Mouse (Mus musculus): ENCODE measurements around the gene Hoxb4. TPM values are rescaled to one million over a fixed set of nuclear protein-coding genes. Genes with fewer than 3 reads are reported as not detected.
A peak's percentile ranks its signal among the peaks of the same experiment; 100 is the strongest.

Hoxb4 gene
- polyA plus RNA-seq, 1 experiment from 2014 or later, result 0.77 TPM

- Histone ChIP-seq H3K4me2 (no peak overlapping the region), H3K4me1 (ENCODE audit: control insufficient read depth, insufficient read depth, low read length) (peaks cover 8% of the 10 kb centered on the region; the same call in 1 of the 2 replicates), H3K9me3 (replicated peaks; ENCODE audit: control insufficient read depth, low read length) (no peaks in the 10 kb centered on the region), H3K4me3 (ENCODE audit: low read depth, low read length) (no peak overlapping the region), H3K27ac (ENCODE audit: low read depth, low read length) (no peak overlapping the region), H3K27me3 (ENCODE audit: control insufficient read depth, insufficient read depth, low read length) (peaks cover 96% of the 10 kb centered on the region), H3K9ac (ENCODE audit: low read depth, low read length) (no peak overlapping the region), H3K36me3 (ENCODE audit: control insufficient read depth, insufficient read depth, low read length) (no peaks in the 10 kb centered on the region)
- 4% methylated on average over 21 of the region's 21 CpGs for WGBS (ENCODE audit: insufficient replicate concordance)
- no peak for ATAC-seq (replicated peaks; ENCODE audit: insufficient number of reproducible peaks, low FRiP score, low TSS enrichment)
These were observed 28.8 kb upstream of the Hoxb4 start for GRCm38 (mm10) chr11:96289293-96289692.

GRCm38 (mm10) chr11:96289837-96290236, 28.2 kb upstream of the Hoxb4 start:
- no peak overlapping the region for H3K9ac ChIP-seq (ENCODE audit: low read depth, low read length)
- no peaks in the 10 kb centered on the region for H3K36me3 ChIP-seq (ENCODE audit: control insufficient read depth, insufficient read depth, low read length)
- H3K27ac ChIP-seq (ENCODE audit: low read depth, low read length), result no peak overlapping the region
- WGBS (ENCODE audit: insufficient replicate concordance), result 9% methylated on average over 6 of the region's 6 CpGs
- no peaks in the 10 kb centered on the region for H3K9me3 ChIP-seq (replicated peaks; ENCODE audit: control insufficient read depth, low read length)
- no peak overlapping the region for H3K4me3 ChIP-seq (ENCODE audit: low read depth, low read length)
- H3K4me2 ChIP-seq, result no peak overlapping the region
- H3K27me3 ChIP-seq (ENCODE audit: control insufficient read depth, insufficient read depth, low read length), result peaks cover 96% of the 10 kb centered on the region
- H3K4me1 ChIP-seq (ENCODE audit: control insufficient read depth, insufficient read depth, low read length), result peaks cover 6% of the 10 kb centered on the region; the same call in 1 of the 2 replicates
- ATAC-seq (replicated peaks; ENCODE audit: insufficient number of reproducible peaks, low FRiP score, low TSS enrichment), result no peak

DNA sequence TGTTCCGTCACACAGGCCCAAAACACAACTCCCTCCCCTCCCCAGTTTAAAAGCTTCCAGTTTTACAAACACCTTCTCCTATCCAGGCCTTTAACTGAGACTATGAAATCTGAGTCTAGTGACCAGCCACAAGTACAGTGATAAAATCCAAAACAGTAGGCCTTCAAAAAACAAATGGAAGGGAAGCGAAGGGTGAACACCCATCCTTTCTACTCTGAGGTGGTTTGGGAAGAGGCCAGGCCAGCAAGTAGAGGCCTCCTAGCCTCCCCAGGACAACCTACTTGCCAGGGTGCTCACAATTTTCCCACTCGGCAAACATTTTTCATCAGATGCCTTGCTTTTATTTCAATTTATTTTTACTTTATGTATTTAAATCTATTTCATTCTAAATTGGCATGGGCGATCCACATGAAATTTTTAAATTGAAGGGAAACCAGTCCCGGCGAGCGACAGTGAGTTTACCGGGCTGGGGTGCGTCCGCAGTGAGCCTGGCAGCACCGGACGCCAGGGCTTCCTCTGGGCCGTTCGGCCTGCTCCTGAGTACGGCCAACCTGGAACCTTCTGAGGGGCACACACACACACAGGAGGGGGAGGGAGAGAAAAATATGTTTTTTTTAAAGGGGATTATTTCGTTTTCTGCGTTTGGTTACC, 27.2 kb upstream of the Hoxb4 start:
- Histone ChIP-seq H3K9me3 (replicated peaks; ENCODE audit: control insufficient read depth, low read length) (no peaks in the 10 kb centered on the region), H3K27ac (ENCODE audit: low read depth, low read length) (no peak overlapping the region), H3K27me3 (ENCODE audit: control insufficient read depth, insufficient read depth, low read length) (peaks cover 97% of the 10 kb centered on the region), H3K36me3 (ENCODE audit: control insufficient read depth, insufficient read depth, low read length) (no peaks in the 10 kb centered on the region), H3K4me2 (no peak overlapping the region), H3K4me3 (ENCODE audit: low read depth, low read length) (no peak overlapping the region), H3K9ac (ENCODE audit: low read depth, low read length) (no peak overlapping the region), H3K4me1 (ENCODE audit: control insufficient read depth, insufficient read depth, low read length) (peaks cover 8% of the 10 kb centered on the region)
- no peak for ATAC-seq (replicated peaks; ENCODE audit: insufficient number of reproducible peaks, low FRiP score, low TSS enrichment)
- 6% methylated on average over 17 of the region's 17 CpGs for WGBS (ENCODE audit: insufficient replicate concordance)

DNA sequence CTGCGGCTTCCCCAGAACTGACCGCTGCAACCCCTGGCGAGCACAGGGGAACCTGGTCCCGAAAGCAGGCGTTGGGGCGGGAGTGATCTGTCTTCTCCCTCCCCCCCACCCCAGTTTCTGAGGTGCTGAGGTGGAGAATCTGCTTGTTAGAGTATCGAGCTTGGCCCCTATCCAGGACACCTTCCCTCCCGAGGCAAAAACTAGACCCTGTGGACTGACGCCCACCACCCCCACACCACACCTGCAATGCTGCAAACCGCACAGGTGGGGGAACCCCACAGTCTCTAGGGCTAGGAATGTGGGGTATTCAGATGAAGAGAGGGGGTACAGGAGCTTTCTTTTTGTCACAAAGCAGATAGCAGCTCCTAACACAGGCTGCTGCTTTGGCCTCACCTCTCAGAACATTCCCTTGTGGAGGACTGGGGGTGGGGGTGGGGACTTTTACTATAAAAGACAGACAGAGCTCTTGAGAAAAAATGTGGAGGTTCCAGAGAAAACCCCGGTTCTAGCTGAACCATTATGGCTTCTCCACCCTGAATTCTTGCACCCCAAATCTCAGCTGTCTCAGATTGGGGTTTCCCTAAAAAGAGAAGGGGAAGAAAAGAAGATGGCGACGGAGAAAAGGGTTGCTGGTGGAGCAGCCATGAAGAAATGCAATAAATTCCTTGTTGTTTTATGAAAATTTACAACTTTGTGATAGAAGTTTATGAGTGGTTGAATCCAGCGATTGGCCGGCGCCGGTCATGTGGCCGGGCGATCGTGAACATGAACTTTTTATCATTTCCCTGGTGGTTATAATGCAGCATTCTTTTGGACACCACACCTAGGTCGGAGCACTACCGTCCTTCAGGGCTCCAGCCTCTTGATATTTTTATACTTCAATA, 26.1 kb upstream of the Hoxb4 start, which contains the start of gene Hoxb6:
TSS of gene Hoxb6 (plus strand) at position 796 of the 884 bp plus-strand sequence.
- WGBS (ENCODE audit: insufficient replicate concordance), result 2% methylated on average over 22 of the region's 22 CpGs
- Histone ChIP-seq H3K27ac (ENCODE audit: low read depth, low read length) (no peak within 1 kb of the TSS), H3K4me2 (no peak within 1 kb of the TSS), H3K4me3 (ENCODE audit: low read depth, low read length) (peak within 1 kb of the TSS; percentile 8; the same call in 1 of the 2 replicates), H3K9me3 (replicated peaks; ENCODE audit: control insufficient read depth, low read length) (no peaks in the 10 kb centered on the region), H3K27me3 (ENCODE audit: control insufficient read depth, insufficient read depth, low read length) (peaks cover 97% of the 10 kb centered on the region), H3K36me3 (ENCODE audit: control insufficient read depth, insufficient read depth, low read length) (no peaks in the 10 kb centered on the region), H3K9ac (ENCODE audit: low read depth, low read length) (no peak within 1 kb of the TSS), H3K4me1 (ENCODE audit: control insufficient read depth, insufficient read depth, low read length) (peaks cover 4% of the 10 kb centered on the region; the same call in 1 of the 2 replicates)
- ATAC-seq (replicated peaks; ENCODE audit: insufficient number of reproducible peaks, low FRiP score, low TSS enrichment), result no peak

- Histone ChIP-seq H3K36me3 (ENCODE audit: control insufficient read depth, insufficient read depth, low read length) (no peaks in the 10 kb centered on the region), H3K9me3 (replicated peaks; ENCODE audit: control insufficient read depth, low read length) (no peaks in the 10 kb centered on the region), H3K27ac (ENCODE audit: low read depth, low read length) (no peak overlapping the region), H3K9ac (ENCODE audit: low read depth, low read length) (no peak overlapping the region), H3K4me3 (ENCODE audit: low read depth, low read length) (no peak overlapping the region), H3K4me1 (ENCODE audit: control insufficient read depth, insufficient read depth, low read length) (peaks cover 3% of the 10 kb centered on the region; the same call in 1 of the 2 replicates), H3K27me3 (ENCODE audit: control insufficient read depth, insufficient read depth, low read length) (peaks cover 97% of the 10 kb centered on the region), H3K4me2 (no peak overlapping the region)
- WGBS (ENCODE audit: insufficient replicate concordance), result 2% methylated on average over 12 of the region's 12 CpGs
- ATAC-seq (replicated peaks; ENCODE audit: insufficient number of reproducible peaks, low FRiP score, low TSS enrichment), result no peak
These were observed 25.3 kb upstream of the Hoxb4 start for GRCm38 (mm10) chr11:96292565-96293301.

DNA sequence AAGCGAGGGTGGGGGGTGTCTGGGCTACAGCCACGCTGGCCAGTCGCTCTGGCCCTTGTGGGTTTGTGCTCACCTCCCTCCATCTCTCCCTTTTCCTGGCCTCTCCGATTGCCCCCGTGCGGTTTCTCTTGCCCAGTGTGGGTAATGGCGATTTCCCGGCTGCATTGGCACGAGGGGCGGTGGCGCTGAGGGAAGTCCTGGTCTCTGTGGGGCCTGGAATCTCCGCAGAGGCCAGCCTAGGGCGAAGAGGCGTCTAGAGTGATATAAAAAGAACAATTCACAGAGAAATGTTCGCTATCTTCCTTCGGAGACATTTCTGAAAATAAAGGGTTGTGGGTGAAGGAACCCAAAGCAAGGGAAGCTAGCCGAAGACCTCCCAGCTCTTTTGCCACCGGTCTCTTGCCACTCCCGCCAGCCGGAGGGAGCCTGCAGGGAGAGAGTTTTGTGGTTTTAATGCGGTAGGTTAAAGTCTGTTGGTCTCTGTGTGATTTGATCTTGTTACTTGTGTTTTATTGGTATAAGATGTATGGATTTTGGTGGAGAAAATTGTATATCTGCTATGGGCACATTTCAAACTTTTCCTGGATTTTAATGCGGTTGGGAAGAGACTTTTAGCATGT, 24.7 kb upstream of the Hoxb4 start:
- Histone ChIP-seq H3K27ac (ENCODE audit: low read depth, low read length) (no peak overlapping the region), H3K4me3 (ENCODE audit: low read depth, low read length) (peak overlapping the region; percentile 8; the same call in 1 of the 2 replicates), H3K27me3 (ENCODE audit: control insufficient read depth, insufficient read depth, low read length) (peaks cover 97% of the 10 kb centered on the region), H3K36me3 (ENCODE audit: control insufficient read depth, insufficient read depth, low read length) (no peaks in the 10 kb centered on the region), H3K4me2 (no peak overlapping the region), H3K9me3 (replicated peaks; ENCODE audit: control insufficient read depth, low read length) (no peaks in the 10 kb centered on the region), H3K4me1 (ENCODE audit: control insufficient read depth, insufficient read depth, low read length) (peaks cover 3% of the 10 kb centered on the region; the same call in 1 of the 2 replicates), H3K9ac (ENCODE audit: low read depth, low read length) (no peak overlapping the region)
- under 1% methylated on average over 22 of the region's 22 CpGs for WGBS (ENCODE audit: insufficient replicate concordance)
- ATAC-seq (replicated peaks; ENCODE audit: insufficient number of reproducible peaks, low FRiP score, low TSS enrichment), result no peak

DNA sequence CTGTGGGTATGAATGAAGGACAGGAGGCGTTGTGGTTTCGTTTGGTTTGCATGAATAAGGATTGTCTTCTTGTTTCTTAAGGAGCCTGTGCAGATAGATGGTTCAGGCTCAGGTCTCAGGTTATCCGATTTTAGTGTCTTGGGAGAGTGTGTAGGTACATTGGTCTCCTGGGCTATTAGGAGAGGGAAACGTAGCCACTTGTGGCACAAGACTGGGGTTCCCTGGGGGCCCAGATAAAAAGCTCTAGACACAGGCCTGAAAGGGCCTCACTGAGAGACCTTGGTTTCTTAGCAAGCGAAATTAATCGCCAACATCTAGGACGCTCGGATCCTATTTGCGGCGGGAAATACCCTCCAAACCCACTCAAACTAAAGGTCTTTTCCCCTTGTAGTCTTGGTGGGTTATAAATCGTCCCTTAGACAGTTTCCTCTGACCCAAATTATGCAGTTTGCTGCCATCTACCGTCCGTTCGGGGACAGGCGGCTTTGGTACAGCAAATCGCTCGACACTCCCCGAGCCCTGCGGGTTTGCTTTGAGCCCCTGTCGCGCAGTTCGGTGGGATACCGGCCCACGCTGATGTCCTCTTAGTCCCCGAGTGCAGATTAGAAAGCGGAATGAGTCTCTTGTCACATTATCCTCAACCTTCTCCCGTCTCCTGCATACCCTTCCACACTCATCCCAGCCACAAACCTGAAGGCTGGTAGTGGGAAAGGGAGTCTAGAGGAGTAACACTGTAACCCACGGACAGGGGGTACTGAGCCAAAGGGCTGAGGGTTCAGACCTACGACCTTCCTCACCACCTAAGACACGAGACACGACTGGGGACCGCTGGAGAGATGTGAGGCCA, 23.6 kb upstream of the Hoxb4 start:
- Histone ChIP-seq H3K9me3 (replicated peaks; ENCODE audit: control insufficient read depth, low read length) (no peaks in the 10 kb centered on the region), H3K4me1 (ENCODE audit: control insufficient read depth, insufficient read depth, low read length) (peaks cover 6% of the 10 kb centered on the region; the same call in 1 of the 2 replicates), H3K36me3 (ENCODE audit: control insufficient read depth, insufficient read depth, low read length) (no peaks in the 10 kb centered on the region), H3K9ac (ENCODE audit: low read depth, low read length) (no peak overlapping the region), H3K4me3 (ENCODE audit: low read depth, low read length) (no peak overlapping the region), H3K27me3 (ENCODE audit: control insufficient read depth, insufficient read depth, low read length) (peaks cover 97% of the 10 kb centered on the region), H3K4me2 (no peak overlapping the region), H3K27ac (ENCODE audit: low read depth, low read length) (no peak overlapping the region)
- no peak for ATAC-seq (replicated peaks; ENCODE audit: insufficient number of reproducible peaks, low FRiP score, low TSS enrichment)
- WGBS (ENCODE audit: insufficient replicate concordance), result under 1% methylated on average over 32 of the region's 32 CpGs
